Mouse (Mus musculus): ENCODE measurements around the gene Slamf6. TPM values are rescaled to one million over a fixed set of nuclear protein-coding genes. Genes with fewer than 3 reads are reported as not detected.
"Not testable (repeated sequence)": the region's sequence is repeated elsewhere in the genome, so short reads cannot be mapped to it uniquely, and the experiment has no call there.

Slamf6 gene
- not detected for total RNA-seq (2021)
- long read RNA-seq, experiment 1: 0 reads
- long read RNA-seq, experiment 2: 0 reads

DNA sequence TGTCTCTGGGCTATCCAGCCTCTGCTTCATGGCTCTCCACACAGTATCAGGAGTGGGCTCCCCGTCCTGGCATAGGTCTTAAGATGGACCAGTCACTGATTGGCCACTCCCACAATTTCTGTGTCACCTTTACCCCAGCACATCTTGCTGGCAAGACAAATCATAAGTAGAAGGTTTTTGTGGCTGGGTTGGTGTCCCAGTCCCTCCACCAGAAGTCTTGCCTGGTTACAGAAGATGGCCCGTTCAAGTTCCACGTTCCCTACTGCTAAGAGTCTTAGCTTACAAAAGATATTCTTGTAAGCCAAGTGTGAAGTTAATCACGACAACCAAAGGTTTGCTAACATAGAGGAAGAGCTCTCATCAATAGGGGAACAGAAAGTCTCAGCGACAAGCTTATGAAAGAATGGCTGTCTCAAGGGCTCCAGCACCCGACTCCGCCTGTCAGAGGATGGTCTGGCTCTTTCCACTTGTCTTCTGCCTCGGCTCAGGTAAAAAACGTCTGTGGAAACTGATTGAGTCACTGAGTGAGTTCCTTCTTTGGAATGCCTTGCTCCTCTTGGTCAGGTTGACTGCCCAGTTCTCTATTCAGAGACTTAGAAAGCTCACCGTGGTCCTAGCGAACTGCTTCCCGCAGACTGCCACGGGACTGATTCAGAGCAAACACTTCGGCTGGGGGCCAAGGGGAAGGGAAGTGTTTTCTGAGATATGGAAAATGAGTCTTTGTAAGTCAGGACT lies at the start of gene Slamf6:
Gene Slamf6, plus strand, starts transcription at position 211 of the 735 bp plus-strand sequence.
- no peak for DNase-seq (ENCODE audit: low spot score in 2 of 2)

DNA sequence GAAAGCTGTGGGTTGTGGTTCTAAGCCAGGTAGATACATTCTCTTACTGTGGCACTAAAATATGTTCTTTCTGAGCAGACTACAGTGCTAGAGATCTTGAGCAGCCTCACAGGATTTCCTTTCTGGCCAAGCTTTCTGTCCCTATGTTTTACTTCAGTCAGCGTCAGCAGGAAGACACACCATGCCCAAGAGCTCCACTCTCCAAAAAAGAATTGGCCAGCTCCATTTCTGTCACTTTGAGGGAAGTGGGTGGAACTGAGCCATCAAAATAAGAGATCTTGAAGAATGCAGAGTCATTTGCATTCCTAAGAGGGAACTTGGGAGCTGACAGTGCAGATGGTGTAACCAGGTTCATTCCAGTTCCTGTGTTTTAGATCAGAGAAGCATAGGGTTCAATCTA lies 30.3 kb upstream of the Slamf6 start:
- DNase-seq (ENCODE audit: low spot score in 2 of 2): no peak

DNA sequence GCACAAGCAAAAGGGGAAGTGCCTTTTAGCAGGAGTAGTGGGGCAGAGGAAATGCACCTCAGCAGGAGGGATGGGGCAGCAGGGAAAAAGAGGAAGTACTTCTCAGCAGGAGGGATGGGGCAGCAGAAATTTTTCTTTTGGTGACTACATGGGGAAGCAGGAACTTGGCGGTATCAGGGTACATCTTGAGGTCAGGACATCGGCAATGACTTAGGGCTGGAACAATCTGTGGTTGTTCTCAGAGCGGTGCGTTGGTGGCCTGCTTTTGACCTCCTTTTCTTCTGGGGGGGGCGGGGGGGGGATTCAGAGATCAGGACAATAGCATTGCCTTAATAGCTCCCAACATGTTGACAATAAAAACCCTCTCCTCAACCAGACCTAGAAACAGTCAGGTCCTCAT lies 22.0 kb upstream of the Slamf6 start, which contains the start of gene Gm10521:
Gene Gm10521, plus strand, starts transcription at position 301 of the 400 bp plus-strand sequence.
- not testable (repeated sequence) for DNase-seq (ENCODE audit: low spot score in 2 of 2)

GRCm38 (mm10) chr1:171904011-171904410 lies 13.3 kb upstream of the Slamf6 start:
- no peak for DNase-seq (ENCODE audit: low spot score in 2 of 2)

- no peak for DNase-seq (ENCODE audit: low spot score in 2 of 2)
Measured at GRCm38 (mm10) chr1:171915638-171916458, 1.5 kb upstream of the Slamf6 start.

- no peak for DNase-seq (ENCODE audit: low spot score in 2 of 2)
Measured at GRCm38 (mm10) chr1:171918136-171918920, 1.0 kb downstream of the Slamf6 start.

DNA sequence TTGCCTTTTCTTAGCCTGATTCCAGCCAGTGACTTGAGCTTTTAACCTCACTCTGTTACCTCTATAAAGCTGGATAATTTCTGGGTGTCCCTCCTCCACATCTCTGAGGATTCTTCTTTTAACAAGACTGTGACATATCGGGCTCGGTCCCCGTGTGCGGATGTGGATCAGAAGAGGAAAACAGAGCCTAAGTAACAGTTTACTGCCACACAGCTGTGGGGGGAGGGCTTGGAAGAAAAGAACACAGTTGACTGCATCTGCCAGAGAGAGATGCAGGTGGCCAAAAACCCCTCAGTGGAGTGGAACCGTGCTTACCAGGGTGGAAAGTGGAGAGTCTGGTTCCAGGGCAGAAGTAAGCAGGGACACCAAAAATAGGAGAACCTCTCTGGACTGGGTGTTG lies 1.9 kb downstream of the Slamf6 start:
- no peak for DNase-seq (ENCODE audit: low spot score in 2 of 2)

DNA sequence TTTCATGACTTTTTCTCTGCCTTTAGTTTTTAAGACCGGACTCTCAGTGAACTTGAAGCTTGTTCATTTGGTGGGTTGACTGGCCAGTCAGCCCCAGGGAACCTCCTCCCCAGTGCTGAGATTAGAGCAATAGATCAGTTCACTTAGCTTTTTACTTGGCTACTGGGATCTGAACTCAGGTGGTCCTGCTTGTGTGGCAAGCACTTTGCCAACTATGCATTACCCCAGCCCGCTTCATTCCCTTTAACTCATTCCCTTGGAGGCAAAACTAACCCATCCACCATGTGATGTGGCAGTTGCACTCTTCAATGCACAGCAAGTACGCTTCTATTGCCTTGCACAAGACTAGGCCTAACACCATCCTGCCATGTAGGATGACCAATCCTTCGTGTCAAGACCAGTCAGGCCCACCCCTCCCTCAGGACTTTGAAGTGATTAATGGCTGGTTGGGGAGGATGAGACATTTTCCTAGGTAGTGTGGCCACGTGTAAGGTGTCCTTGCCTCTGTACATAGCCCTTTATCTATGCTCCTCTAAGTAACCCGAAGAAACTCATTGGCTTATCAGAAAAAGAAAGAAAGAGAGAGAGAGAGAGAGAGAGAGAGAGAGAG lies 2.7 kb downstream of the Slamf6 start:
- no peak for DNase-seq (ENCODE audit: low spot score in 2 of 2)

GRCm38 (mm10) chr1:171920989-171921621 lies 3.8 kb downstream of the Slamf6 start:
- DNase-seq (ENCODE audit: low spot score in 2 of 2): no peak

DNA sequence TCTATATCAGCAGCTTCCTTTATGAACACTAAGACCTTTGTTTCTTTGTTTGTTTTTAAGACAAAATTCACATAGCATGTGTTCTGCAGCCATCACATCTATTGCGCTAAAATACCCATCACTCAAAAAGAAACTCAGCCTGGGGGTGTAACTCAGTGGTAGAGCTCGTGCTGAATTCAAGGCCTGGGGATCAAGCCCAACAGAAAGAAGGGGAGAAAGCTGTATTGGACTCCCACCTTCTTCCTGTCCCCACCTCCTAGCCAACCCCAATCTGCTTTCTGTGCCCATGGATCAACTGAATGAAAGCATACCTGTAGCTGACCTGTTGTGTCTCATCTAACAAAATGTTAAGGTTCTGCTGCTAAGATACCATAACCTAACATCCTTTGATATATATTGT lies 4.3 kb downstream of the Slamf6 start:
- no peak for DNase-seq (ENCODE audit: low spot score in 2 of 2)

GRCm38 (mm10) chr1:171922844-171923243 lies 5.5 kb downstream of the Slamf6 start:
- DNase-seq (ENCODE audit: low spot score in 2 of 2): no peak

DNA sequence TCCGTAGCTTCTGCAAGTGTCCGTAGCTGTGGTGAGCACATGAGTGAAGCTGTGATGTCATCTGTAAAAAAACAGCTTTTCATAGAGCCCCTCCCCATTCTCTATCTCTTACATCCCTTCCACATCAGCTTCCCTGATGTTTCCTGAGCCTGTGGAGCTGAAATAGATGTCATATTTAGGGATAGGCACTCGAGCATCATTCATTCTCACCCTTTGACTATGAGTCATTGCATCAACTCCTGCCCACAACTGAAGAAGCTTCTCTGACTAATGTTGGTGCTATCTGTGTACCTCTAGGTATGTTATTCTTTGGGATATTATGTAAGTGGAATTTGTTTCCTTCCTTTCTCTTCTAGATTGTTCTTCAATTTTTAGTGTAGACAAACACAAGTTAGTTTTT lies 7.6 kb downstream of the Slamf6 start:
- DNase-seq (ENCODE audit: low spot score in 2 of 2): no peak

GRCm38 (mm10) chr1:171933851-171934250 lies 16.5 kb downstream of the Slamf6 start:
- DNase-seq (ENCODE audit: low spot score in 2 of 2): no peak

GRCm38 (mm10) chr1:171938952-171939948 lies 21.9 kb downstream of the Slamf6 start:
- no peak for DNase-seq (ENCODE audit: low spot score in 2 of 2)

GRCm38 (mm10) chr1:171940626-171941025 lies 23.3 kb downstream of the Slamf6 start:
- no peak for DNase-seq (ENCODE audit: low spot score in 2 of 2)

- no peak for DNase-seq (ENCODE audit: low spot score in 2 of 2)
Measured at GRCm38 (mm10) chr1:171946447-171946995, 29.2 kb downstream of the Slamf6 start.

DNA sequence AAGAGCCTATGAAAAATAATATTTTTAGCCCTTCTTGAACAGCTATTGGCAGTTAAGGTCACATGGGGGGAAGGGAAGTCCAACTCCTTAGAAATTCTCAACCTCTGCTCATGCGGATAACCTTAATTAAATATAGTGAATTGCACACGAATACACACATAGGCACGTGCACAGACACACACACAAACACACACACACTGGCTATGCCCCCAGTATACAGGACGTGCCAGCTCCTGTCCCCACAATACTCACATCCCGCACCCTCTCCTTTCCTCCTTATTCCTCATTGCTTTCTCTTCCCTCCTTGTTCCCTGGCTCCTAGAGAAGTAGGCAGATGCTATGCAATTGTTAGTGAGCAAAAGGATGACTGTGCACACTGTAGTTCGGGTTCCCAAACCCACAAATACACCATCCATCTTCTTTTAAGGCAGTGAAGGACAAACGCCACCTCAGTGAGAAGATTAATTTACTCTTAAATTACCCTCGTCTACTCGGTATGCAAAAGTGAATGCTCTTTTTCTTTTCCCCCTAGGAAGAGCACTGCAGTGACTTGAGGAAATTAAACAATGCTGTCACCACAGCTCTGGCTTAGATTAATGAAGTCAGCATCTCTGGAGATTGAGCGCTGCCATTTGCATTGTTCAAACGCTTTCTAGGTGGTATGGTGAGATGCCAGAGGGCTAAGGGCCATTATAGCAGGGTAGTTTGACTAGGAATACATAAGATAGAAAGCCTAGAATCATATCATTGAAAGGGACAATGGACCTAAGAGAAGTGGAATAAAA lies 31.0 kb downstream of the Slamf6 start:
- no peak for DNase-seq (ENCODE audit: low spot score in 2 of 2)

- no peak for DNase-seq (ENCODE audit: low spot score in 2 of 2)
Measured at GRCm38 (mm10) chr1:171948946-171949508, 31.7 kb downstream of the Slamf6 start.

Measured in layer of hippocampus, postnatal 14 days (tissue).